Mouse (Mus musculus) adipocyte (in vitro differentiated cells): ENCODE measurements at regions not wholly inside any gene's neighbourhood (a gene's known extent, or its start where the extent isn't known, plus 50 kb on each side); places are given as distances from the start of the nearest gene placed in this dataset.
A peak's percentile ranks its signal among the peaks of the same experiment; 100 is the strongest.

Experiments used
- DNase-seq: peaks from one replicate; pipeline ENCODE4 v3.0.0-alpha.2; 2016; ENCODE audit warnings: low spot score

GRCm38 (mm10) chr16:29799893-29800292, 220.8 kb downstream of the Opa1 start:
- no peak for DNase-seq

DNA sequence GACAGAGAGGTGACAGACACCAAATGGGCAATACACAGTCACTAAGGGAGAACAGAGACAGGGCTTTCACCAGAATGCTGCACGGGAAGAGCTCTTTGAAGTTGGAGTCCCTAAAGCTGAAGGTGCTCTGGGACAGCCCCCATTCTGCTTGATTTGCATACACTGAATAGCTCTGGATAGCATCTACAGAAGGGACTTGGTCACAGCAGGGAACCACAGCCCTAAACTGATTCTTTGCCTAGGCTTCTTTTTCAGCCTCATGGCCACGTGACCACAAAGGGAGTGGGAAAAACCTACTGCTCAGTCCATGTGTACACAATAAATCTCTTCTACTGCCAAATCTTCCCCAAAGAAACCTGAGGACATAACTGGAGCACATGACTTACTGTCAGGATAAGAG, 221.3 kb downstream of the Opa1 start:
- no peak for DNase-seq

DNA sequence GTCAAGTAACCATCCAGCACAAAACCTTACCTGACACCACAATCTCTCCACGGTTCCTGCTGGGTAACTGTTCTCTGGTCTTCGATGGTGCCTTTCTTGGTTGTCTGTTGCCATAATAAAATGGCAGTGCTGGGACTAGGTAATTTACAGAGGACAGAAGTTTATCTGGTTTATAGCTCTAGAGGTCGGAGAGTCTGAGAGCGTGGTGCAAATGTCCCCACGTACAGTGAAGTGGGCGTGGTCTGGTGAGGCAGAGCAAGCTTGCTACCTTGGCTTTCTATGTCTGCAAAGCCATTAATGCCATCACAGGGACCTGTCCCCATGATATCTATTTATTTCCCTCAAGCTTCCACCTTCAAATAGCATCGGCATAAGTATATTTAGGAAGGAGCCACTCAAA, 223.0 kb downstream of the Opa1 start:
- no peak for DNase-seq

DNA sequence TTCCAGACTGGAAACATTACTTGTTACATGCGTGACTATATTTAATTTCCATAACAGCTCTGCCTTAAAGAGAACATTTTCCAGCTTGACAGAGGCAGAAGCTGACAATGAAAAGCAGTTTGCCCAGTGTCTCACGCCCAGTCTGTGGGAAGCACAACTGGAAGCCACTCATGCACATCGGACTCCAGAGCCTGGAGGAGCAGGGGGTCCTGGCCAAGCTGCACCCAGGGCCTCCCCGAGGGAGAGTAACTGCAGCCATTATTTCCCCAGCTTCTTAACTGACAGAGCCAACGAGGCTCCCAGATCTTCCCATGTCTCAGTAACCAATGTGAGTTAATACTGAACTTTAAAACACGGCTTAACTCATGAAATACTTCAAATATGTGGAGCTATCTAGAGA, 223.5 kb downstream of the Opa1 start:
- DNase-seq = no peak

GRCm38 (mm10) chr16:29807859-29808258, 228.7 kb downstream of the Opa1 start:
- no peak for DNase-seq

GRCm38 (mm10) chr16:29808851-29809250, 229.7 kb downstream of the Opa1 start:
- no peak for DNase-seq

- peak; percentile 42 for DNase-seq
Observed at GRCm38 (mm10) chr16:29813411-29814038, 234.4 kb downstream of the Opa1 start.

GRCm38 (mm10) chr16:29814039-29814438, 234.9 kb downstream of the Opa1 start:
- DNase-seq = peak; percentile 81

DNA sequence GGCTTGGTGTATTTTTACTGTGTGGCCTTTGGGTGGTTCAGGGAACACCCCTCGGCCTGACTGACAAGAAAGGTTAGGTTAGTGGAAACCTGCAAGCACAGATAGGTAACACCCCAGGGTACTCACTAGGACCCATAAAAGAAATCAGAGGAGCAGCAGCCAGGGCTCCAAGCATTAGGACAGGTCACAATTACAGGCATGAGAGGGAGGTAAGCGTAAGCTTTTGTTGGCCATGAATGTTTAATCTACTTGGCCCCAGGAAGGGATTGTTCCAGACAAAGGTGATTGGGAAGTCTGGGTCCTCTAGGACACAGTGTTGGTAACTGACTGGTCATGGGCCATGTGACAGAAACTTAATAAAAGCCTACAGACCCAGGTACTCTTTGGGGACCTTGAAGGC, 235.5 kb downstream of the Opa1 start:
- DNase-seq = peak; percentile 38

GRCm38 (mm10) chr16:29815200-29815599, 236.1 kb downstream of the Opa1 start:
- no peak for DNase-seq

DNA sequence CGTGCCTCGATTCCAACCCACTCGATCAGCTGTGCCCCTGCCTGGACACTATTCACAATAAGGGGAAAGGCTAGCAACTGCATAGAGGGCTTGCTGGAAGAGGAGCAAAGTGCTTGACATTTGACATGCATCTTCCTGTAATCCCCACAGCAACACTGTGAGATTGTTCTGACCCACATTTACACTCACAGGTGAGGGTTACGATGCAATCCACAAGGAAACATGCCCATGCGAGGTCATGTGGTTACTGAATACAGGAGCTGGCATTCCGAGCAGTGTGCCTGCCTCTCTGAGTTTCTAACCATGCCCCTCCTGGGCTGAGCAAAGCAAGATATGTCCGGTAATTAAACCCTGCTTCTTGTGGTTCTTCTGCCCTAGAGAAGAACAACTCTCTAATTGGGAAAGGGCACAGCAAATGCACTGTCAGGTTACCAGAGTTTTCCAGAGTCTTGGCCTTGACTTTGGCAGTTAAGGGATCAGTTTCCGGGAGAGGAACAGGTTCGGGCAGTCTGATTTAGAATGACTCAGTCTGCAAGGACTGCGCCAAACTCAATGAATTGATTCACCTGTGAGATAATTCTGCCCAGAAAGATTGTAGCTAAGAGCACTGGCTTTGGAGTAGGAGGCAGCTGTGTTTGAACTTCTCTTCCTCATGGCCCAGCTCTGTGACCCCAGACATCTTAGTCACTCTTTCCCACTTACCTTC, 236.7 kb downstream of the Opa1 start:
- peak; percentile 71 for DNase-seq

GRCm38 (mm10) chr16:29816681-29817369, 237.7 kb downstream of the Opa1 start:
- peak; percentile 99 for DNase-seq

DNA sequence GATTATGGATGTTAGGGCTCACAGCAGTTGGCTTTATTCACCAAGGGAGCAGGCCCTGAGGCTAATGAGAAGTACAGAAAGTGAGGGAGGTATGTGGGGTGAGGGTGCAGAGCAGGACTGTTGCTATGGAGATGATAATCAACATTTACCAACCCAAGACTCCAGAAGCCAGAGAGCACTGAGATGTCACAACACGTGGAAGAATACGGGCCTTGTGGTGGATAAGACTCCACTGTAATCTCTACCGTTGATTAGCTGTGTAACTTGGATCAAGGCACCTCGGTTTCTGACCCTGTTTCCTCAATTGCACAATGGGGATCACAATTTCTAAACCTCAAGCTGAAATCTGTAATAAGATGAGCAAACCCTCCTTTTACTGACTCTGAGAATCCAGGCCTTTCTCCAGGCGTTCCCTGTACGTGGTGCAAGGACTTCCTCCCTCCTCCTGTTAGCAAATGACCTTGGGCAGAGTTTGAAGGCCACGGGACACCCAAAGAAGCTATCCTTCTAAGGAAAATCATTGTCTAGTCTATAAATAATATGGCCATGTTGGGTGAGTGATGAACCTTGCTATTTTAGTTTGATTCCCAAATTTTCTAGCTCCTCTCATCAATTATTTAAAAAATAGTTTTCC, 239.8 kb downstream of the Opa1 start:
- peak; percentile 69 for DNase-seq

GRCm38 (mm10) chr16:29820704-29821103, 241.6 kb downstream of the Opa1 start:
- DNase-seq = no peak

DNA sequence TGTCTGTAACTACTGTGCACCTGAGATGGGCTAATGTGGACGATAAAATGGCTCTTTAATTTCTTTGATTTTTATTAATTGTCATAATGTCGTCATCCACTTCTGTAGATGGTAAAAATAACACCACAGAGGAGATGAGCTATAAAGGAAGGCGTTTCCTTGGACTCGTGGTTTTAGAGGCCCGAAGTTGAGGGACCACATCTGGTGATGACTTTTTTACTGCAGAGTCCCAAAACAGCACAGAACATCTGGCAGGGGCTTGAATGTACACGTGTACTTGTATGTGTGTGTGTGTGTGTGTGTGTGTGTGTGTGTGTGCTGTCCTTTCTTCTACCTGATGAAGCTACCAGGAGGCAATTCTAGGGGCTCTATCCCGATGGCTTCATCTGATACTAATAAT, 242.1 kb upstream of the Hes1 start:
- DNase-seq = no peak

DNA sequence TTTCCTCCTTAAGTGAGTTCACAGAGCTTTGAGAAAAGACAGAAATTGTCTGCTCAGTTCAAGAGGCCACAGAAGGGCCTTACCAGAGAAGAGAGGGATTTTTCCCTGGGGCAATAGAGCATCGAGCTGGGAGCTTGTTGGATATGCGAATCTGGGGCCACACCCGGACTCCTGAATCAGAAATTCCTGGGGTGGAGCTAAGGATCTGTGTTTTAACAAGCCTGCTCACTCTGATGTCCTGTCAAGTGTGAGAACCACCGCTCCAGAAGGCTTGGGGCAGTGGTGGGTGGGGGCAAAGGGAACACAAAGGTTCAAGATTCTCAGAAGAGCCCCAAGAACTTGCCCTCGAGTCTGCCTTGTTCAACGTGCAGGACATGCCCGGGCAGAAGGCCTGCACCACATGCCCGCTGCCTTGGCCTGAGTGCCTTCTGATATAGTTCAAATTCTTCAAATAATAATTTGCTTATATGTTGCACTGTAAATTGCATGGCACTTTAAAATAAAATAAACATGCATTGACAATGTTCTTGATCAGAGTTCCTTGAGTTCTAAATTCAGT, 241.3 kb upstream of the Hes1 start:
- DNase-seq = no peak

- DNase-seq = no peak
Observed at GRCm38 (mm10) chr16:29826927-29827326, 237.3 kb upstream of the Hes1 start.

DNA sequence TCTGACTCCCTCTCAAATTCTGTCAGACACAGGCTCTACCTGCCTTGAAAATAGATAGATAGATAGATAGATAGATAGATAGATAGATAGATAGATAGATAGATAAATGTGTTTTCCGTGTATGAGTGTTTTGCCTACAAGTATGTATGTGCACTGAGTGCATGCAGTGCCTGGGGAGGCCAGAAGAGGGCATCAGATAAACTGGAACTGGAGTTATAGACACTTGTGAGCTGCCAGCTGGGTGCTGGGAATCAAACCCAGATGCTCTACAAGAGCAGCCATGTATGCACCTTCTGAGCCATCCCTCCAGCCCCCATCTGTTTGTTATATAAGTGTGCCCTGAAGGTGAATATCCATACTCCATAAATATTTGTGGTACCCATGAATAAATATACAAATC, 236.4 kb upstream of the Hes1 start:
- no peak for DNase-seq

GRCm38 (mm10) chr16:29829457-29829856, 234.7 kb upstream of the Hes1 start:
- peak; percentile 65 for DNase-seq

GRCm38 (mm10) chr16:29830101-29830500, 234.1 kb upstream of the Hes1 start:
- no peak for DNase-seq

DNA sequence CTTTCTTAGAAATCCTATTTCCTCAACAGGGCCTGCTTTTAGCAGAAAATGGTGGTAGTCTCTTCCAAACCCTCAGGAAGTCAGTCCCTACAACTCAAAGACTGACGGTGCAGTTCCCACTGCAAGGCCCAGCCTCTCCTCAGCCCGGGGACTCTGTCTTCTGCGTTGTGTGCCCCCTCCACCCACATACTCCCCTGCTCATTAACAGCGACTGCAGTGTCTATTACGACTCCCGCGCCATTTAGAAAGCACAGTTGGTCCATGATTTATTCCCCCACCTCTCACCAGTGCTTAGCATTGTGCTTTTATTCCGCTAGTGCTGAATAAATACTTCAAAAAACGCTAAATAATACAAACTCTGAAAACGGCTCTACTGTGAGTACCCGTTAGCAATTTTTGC, 230.9 kb upstream of the Hes1 start:
- DNase-seq = no peak

DNA sequence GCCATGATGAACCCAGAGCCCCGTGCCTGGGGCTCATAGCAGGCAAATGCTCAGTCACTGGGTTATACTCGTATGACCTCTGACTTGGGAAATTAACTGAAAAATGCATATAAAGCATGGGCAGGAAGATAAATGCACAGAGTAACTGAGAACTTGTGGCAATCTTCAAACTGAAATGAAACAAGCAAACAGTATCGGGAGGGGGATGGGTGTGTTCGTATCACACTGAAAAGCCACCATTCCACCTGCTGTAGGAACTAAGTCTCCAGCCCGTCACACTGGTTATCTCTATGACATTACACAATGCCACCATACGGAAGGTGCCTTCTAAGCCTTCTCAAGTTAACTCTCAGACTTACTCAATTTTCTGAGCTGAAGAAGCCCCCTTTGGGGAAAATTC, 230.3 kb upstream of the Hes1 start:
- DNase-seq = no peak

GRCm38 (mm10) chr16:29834669-29835068, 229.5 kb upstream of the Hes1 start:
- DNase-seq = no peak
